Mouse (Mus musculus) liver, embryonic 11.5 days (tissue): ENCODE measurements at regions not wholly inside any gene's neighbourhood (a gene's known extent, or its start where the extent isn't known, plus 50 kb on each side); places are given as distances from the start of the nearest gene placed in this dataset.

Experiments
- ATAC-seq: fragments of 200-750 bp; cut with Nextera tagmentation; replicated peaks from 2 replicates; pipeline ENCODE4 v1.8.0; 2017; ENCODE audit warnings: moderate number of reproducible peaks, mild to moderate bottlenecking, moderate TSS enrichment, moderate library complexity; ENCODE audit not compliant: low FRiP score
- DNase-seq: peaks from one replicate; pipeline ENCODE4 v3.0.0-alpha.2; 2017; ENCODE audit warnings: low spot score
- H3K27ac ChIP-seq: fragments of 300-500 bp; sonication (generic); 2 replicates; pipeline ENCODE4 v1.5.1; 2014; ENCODE audit warnings: mild to moderate bottlenecking, low read depth, low read length, control low read depth
- H3K27me3 ChIP-seq: fragments of 300-500 bp; sonication (generic); replicated peaks from 2 replicates; pipeline ENCODE4 v1.6.1; 2014; ENCODE audit warnings: low read length, mixed read lengths; ENCODE audit not compliant: control insufficient read depth, insufficient read depth
- H3K36me3 ChIP-seq: fragments of 300-500 bp; sonication (generic); 2 replicates; pipeline ENCODE4 v1.6.1; 2014; ENCODE audit warnings: mild to moderate bottlenecking, low read length, moderate library complexity, mixed read lengths; ENCODE audit not compliant: control insufficient read depth, insufficient read depth
- H3K4me1 ChIP-seq: fragments of 300-500 bp; sonication (generic); replicated peaks from 2 replicates; pipeline ENCODE4 v1.6.1; 2014; ENCODE audit warnings: low read length, mixed read lengths; ENCODE audit not compliant: control insufficient read depth, insufficient read depth
- H3K4me2 ChIP-seq: fragments of 300-500 bp; sonication (generic); 2 replicates; pipeline ENCODE4 v1.6.1; 2014; ENCODE audit warnings: mild to moderate bottlenecking, control low read depth, moderate library complexity
- H3K4me3 ChIP-seq: fragments of 300-500 bp; sonication (generic); 2 replicates; pipeline ENCODE4 v1.5.1; 2014; ENCODE audit warnings: low read depth, low read length, control low read depth
- H3K9ac ChIP-seq: fragments of 300-500 bp; sonication (generic); 2 replicates; pipeline ENCODE4 v1.6.1; 2014; ENCODE audit warnings: low read depth, low read length, control low read depth
- H3K9me3 ChIP-seq: fragments of 300-500 bp; sonication (generic); 2 replicates; pipeline ENCODE4 v1.6.1; 2016; ENCODE audit warnings: low read length, inconsistent platforms, mixed read lengths; ENCODE audit not compliant: control insufficient read depth
- WGBS: fragments of 180-500 bp; shearing (Covaris S2); extraction: QIAGEN DNeasy Blood & Tissue Kit; methylation state at CpG from one replicate; pipeline ENCODE4 v1.1.7; 2014; 5-methylcytosine and 5-hydroxymethylcytosine counted together

- H3K27ac ChIP-seq, result no peak overlapping the region
- 82% methylated on average over 6 of the region's 6 CpGs for WGBS
Measured at GRCm38 (mm10) chr1:75873911-75874310, 327.8 kb downstream of the Slc4a3 start.

GRCm38 (mm10) chr1:75877209-75877608 lies 331.1 kb downstream of the Slc4a3 start:
- no peak for ATAC-seq
- Histone ChIP-seq H3K9me3 (no peaks in the 10 kb centered on the region), H3K4me1 (no peaks in the 10 kb centered on the region), H3K9ac (no peak overlapping the region), H3K4me3 (no peak overlapping the region), H3K4me2 (no peak overlapping the region), H3K27ac (no peak overlapping the region), H3K27me3 (no peaks in the 10 kb centered on the region), H3K36me3 (no peaks in the 10 kb centered on the region)
- DNase-seq, result no peak
- 84% methylated on average over 5 of the region's 5 CpGs for WGBS

More at GRCm38 (mm10) chr1:75873911-75874310, 327.8 kb downstream of the Slc4a3 start:
- H3K9me3 ChIP-seq, result no peaks in the 10 kb centered on the region
- H3K27me3 ChIP-seq, result no peaks in the 10 kb centered on the region
- no peak overlapping the region for H3K9ac ChIP-seq
- H3K4me1 ChIP-seq, result no peaks in the 10 kb centered on the region
- no peak overlapping the region for H3K4me3 ChIP-seq
- DNase-seq (no peak), ATAC-seq (no peak)
- H3K4me2 ChIP-seq, result no peak overlapping the region
- H3K36me3 ChIP-seq, result no peaks in the 10 kb centered on the region

GRCm38 (mm10) chr1:75885632-75886031 lies 339.6 kb downstream of the Slc4a3 start:
- ATAC-seq, result no peak
- no peaks in the 10 kb centered on the region for H3K27me3 ChIP-seq
- no peaks in the 10 kb centered on the region for H3K4me1 ChIP-seq
- H3K9me3 ChIP-seq, result no peaks in the 10 kb centered on the region
- H3K9ac ChIP-seq, result no peak overlapping the region
- H3K4me2 ChIP-seq, result no peak overlapping the region
- no peak overlapping the region for H3K27ac ChIP-seq
- H3K4me3 ChIP-seq, result no peak overlapping the region
- WGBS, result 49% methylated on average over 7 of the region's 7 CpGs
- no peak for DNase-seq
- H3K36me3 ChIP-seq, result no peaks in the 10 kb centered on the region

- Histone ChIP-seq H3K4me1 (no peaks in the 10 kb centered on the region), H3K27ac (no peak overlapping the region), H3K4me3 (no peak overlapping the region), H3K4me2 (no peak overlapping the region), H3K9ac (no peak overlapping the region), H3K36me3 (no peaks in the 10 kb centered on the region), H3K27me3 (no peaks in the 10 kb centered on the region), H3K9me3 (no peaks in the 10 kb centered on the region)
- ATAC-seq (no peak), DNase-seq (no peak)
- 27% methylated on average over 9 of the region's 9 CpGs for WGBS
Measured at GRCm38 (mm10) chr1:75888499-75889208, 342.6 kb downstream of the Slc4a3 start.

- Histone ChIP-seq H3K4me1 (no peaks in the 10 kb centered on the region), H3K4me3 (no peak overlapping the region), H3K27ac (no peak overlapping the region), H3K9ac (no peak overlapping the region), H3K27me3 (no peaks in the 10 kb centered on the region), H3K36me3 (no peaks in the 10 kb centered on the region), H3K4me2 (no peak overlapping the region), H3K9me3 (no peaks in the 10 kb centered on the region)
- DNase-seq (no peak), ATAC-seq (no peak)
- 72% methylated on average over 4 of the region's 4 CpGs for WGBS
Measured at GRCm38 (mm10) chr1:75889847-75890591, 344.0 kb downstream of the Slc4a3 start.

- Histone ChIP-seq H3K9ac (no peak overlapping the region), H3K9me3 (no peaks in the 10 kb centered on the region), H3K36me3 (no peaks in the 10 kb centered on the region), H3K27me3 (no peaks in the 10 kb centered on the region), H3K27ac (no peak overlapping the region), H3K4me3 (no peak overlapping the region), H3K4me2 (no peak overlapping the region), H3K4me1 (no peaks in the 10 kb centered on the region)
- 80% methylated on average over 10 of the region's 10 CpGs for WGBS
- DNase-seq (no peak), ATAC-seq (no peak)
Measured at GRCm38 (mm10) chr1:75890636-75891276, 344.7 kb downstream of the Slc4a3 start.

GRCm38 (mm10) chr1:75895550-75895949 lies 349.5 kb downstream of the Slc4a3 start:
- no peak for DNase-seq
- Histone ChIP-seq H3K4me3 (no peak overlapping the region), H3K9me3 (no peaks in the 10 kb centered on the region), H3K27ac (no peak overlapping the region), H3K27me3 (no peaks in the 10 kb centered on the region), H3K4me2 (no peak overlapping the region), H3K4me1 (no peaks in the 10 kb centered on the region), H3K36me3 (no peaks in the 10 kb centered on the region), H3K9ac (no peak overlapping the region)
- ATAC-seq, result no peak
- 90% methylated on average over 1 of the region's 1 CpGs for WGBS

- H3K27me3 ChIP-seq, result no peaks in the 10 kb centered on the region
- DNase-seq (no peak), ATAC-seq (no peak)
- no peak overlapping the region for H3K4me3 ChIP-seq
- H3K4me2 ChIP-seq, result no peak overlapping the region
- 62% methylated on average over 1 of the region's 1 CpGs for WGBS
- H3K4me1 ChIP-seq, result no peaks in the 10 kb centered on the region
- no peak overlapping the region for H3K9ac ChIP-seq
- no peak overlapping the region for H3K27ac ChIP-seq
- no peaks in the 10 kb centered on the region for H3K36me3 ChIP-seq
- H3K9me3 ChIP-seq, result no peaks in the 10 kb centered on the region
Measured at GRCm38 (mm10) chr1:75901146-75901545, 355.1 kb downstream of the Slc4a3 start.
